Mouse (Mus musculus): Measurements from ENCODE around the gene Nxpe5.

DNA sequence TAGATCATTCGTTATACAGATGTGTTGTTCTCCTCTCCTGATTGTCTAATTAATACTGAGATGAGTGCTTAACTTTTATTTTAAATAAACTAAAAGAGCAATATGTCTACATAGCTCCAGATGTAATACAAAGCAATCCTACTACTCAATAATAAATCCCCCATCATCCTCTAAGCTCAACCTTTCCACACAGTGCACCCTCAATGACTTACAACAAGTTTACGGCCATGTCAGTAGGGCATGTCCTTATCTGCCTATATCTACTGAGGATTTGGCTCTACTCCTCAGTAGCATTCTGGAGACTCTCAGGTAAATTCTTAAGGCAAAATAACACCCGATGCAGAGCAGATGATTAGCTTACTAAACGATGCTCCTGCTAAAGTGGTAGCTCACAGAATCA, 17.8 kb upstream of the Nxpe5 start:
- TF ChIP-seq POLR2A (IDR thresholded peaks at IDR 0.05; ENCODE audit: control insufficient read depth, low read depth, low read length) (no peak), CTCF (IDR thresholded peaks at IDR 0.05; ENCODE audit: control insufficient read depth, insufficient read depth, insufficient replicate concordance, low read depth, low read length) (no peak)
